Mouse (Mus musculus) MEL (cell line): Measurements from ENCODE around the gene Gpr84. TPM values are rescaled to one million over a fixed set of nuclear protein-coding genes. Genes with fewer than 3 reads are reported as not detected.

Source experiments
- DNase-seq: peaks from one replicate; pipeline ENCODE4 v3.0.0; 2011; ENCODE audit warnings: low read depth, low spot score
- H3K27ac ChIP-seq: 2 replicates; pipeline ENCODE4 v1.5.1; 2012; ENCODE audit warnings: low read depth, mild to moderate bottlenecking, control low read depth, low read length, moderate library complexity; ENCODE audit not compliant: control insufficient read depth
- H3K27me3 ChIP-seq, 2 experiments: fragments of 150-350 bp in 1 of 2; sonication (generic) in 1 of 2; 2 replicates each; pipeline ENCODE4 v1.6.1; 2012; ENCODE audit warnings: low read length in 2 of 2, mild to moderate bottlenecking in 2 of 2, improper control_type of control experiment in 1 of 2, moderate library complexity in 1 of 2; ENCODE audit not compliant: insufficient read depth in 2 of 2, control insufficient read depth in 1 of 2
- H3K36me3 ChIP-seq, 2 experiments: 2 replicates each; pipeline ENCODE4 v1.6.1; 2012 to 2014; ENCODE audit warnings: low read length in 2 of 2, improper control_type of control experiment in 1 of 2, inconsistent platforms in 1 of 2, mild to moderate bottlenecking in 1 of 2; ENCODE audit not compliant: insufficient read depth in 2 of 2, control insufficient read depth in 1 of 2
- H3K4me1 ChIP-seq, 2 experiments: fragments of 150-350 bp in 1 of 2; sonication (generic) in 1 of 2; 2 replicates each; pipeline ENCODE4 v1.6.1; 2012; ENCODE audit warnings: low read length in 2 of 2, improper control_type of control experiment in 1 of 2, mild to moderate bottlenecking in 1 of 2; ENCODE audit not compliant: insufficient read depth in 2 of 2, control insufficient read depth in 1 of 2
- H3K4me3 ChIP-seq, 2 experiments: fragments of 150-350 bp in 1 of 2; sonication (generic) in 1 of 2; 2 replicates each; pipeline ENCODE4 v1.5.1; 2012; ENCODE audit warnings: low read depth in 2 of 2, low read length in 2 of 2, mild to moderate bottlenecking in 2 of 2, moderate library complexity in 2 of 2, control low read depth in 1 of 2, improper control_type of control experiment in 1 of 2; ENCODE audit not compliant: control insufficient read depth in 1 of 2, insufficient read depth in 1 of 2
- H3K79me2 ChIP-seq: 2 replicates; pipeline ENCODE4 v1.6.1; 2012; ENCODE audit warnings: mild to moderate bottlenecking, low read length, moderate library complexity; ENCODE audit not compliant: control insufficient read depth, poor library complexity, insufficient read depth
- H3K9ac ChIP-seq: 2 replicates; pipeline ENCODE4 v1.6.1; 2012; ENCODE audit warnings: low read depth, mild to moderate bottlenecking, control low read depth, low read length, moderate library complexity; ENCODE audit not compliant: control insufficient read depth, poor library complexity, severe bottlenecking
- H3K9me3 ChIP-seq: fragments of 150-350 bp; sonication (generic); replicated peaks from 2 replicates; pipeline ENCODE4 v1.6.1; 2012; ENCODE audit warnings: mild to moderate bottlenecking, low read length, improper control_type of control experiment, moderate library complexity; ENCODE audit not compliant: insufficient read depth
- CHD1 ChIP-seq: IDR thresholded peaks from 2 replicates; pipeline ENCODE4 v1.6.1; 2012; ENCODE audit warnings: low read depth, mild to moderate bottlenecking, inconsistent platforms, low read length, improper control_type of control experiment
- CHD2 ChIP-seq: IDR thresholded peaks from 2 replicates; pipeline ENCODE4 v1.6.1; 2011; ENCODE audit warnings: low read length, improper control_type of control experiment
- CTCF ChIP-seq, 3 experiments: IDR thresholded peaks in 2 of 3; conservative IDR thresholded peaks in 1 of 3; 2 replicates each; pipeline ENCODE4 v1.5.1; 2011 to 2012; ENCODE audit warnings: low read length in 3 of 3, low read depth in 2 of 3, mild to moderate bottlenecking in 2 of 3, improper control_type of control experiment in 1 of 3, inconsistent platforms in 1 of 3, mixed read lengths in 1 of 3, moderate library complexity in 1 of 3; ENCODE audit not compliant: control insufficient read depth in 1 of 3, insufficient read depth in 1 of 3, poor library complexity in 1 of 3, severe bottlenecking in 1 of 3
- EP300 ChIP-seq, 2 experiments: IDR thresholded peaks; 2 replicates each; pipeline ENCODE4 v1.6.1; 2011; ENCODE audit warnings: improper control_type of control experiment in 2 of 2, low read length in 2 of 2, low read depth in 1 of 2, mild to moderate bottlenecking in 1 of 2
- ETS1 ChIP-seq: IDR thresholded peaks from 2 replicates; pipeline ENCODE4 v1.6.1; 2012; ENCODE audit warnings: low read depth, mild to moderate bottlenecking, inconsistent platforms, low read length, improper control_type of control experiment, moderate library complexity
- KAT2A ChIP-seq: conservative IDR thresholded peaks from 2 replicates; pipeline ENCODE4 v1.6.1; 2012; ENCODE audit warnings: low read depth, low read length, improper control_type of control experiment, inconsistent platforms
- MAX ChIP-seq: IDR thresholded peaks from 2 replicates; pipeline ENCODE4 v1.6.1; 2011; ENCODE audit warnings: low read length, improper control_type of control experiment
- MEF2A ChIP-seq: IDR thresholded peaks from 2 replicates; pipeline ENCODE4 v1.6.1; 2014; ENCODE audit warnings: low read depth, mild to moderate bottlenecking, inconsistent platforms, low read length, improper control_type of control experiment; ENCODE audit not compliant: poor library complexity, insufficient replicate concordance, severe bottlenecking; ENCODE audit errors: extremely low read depth
- NELFE ChIP-seq: IDR thresholded peaks from 2 replicates; pipeline ENCODE4 v1.6.1; 2011; ENCODE audit warnings: low read depth, low read length, improper control_type of control experiment
- NRF1 ChIP-seq: IDR thresholded peaks from 2 replicates; pipeline ENCODE4 v1.6.1; 2014; ENCODE audit warnings: low read depth, mild to moderate bottlenecking, inconsistent platforms, low read length, improper control_type of control experiment, moderate library complexity; ENCODE audit not compliant: poor library complexity, insufficient read depth, severe bottlenecking
- POLR2AphosphoS2 ChIP-seq: IDR thresholded peaks from 2 replicates; pipeline ENCODE4 v1.6.1; 2011; ENCODE audit warnings: low read length, improper control_type of control experiment
- RAD21 ChIP-seq: IDR thresholded peaks from 2 replicates; pipeline ENCODE4 v1.6.1; 2011; ENCODE audit warnings: mild to moderate bottlenecking, low read depth, low read length, improper control_type of control experiment
- SMC3 ChIP-seq: IDR thresholded peaks from 2 replicates; pipeline ENCODE4 v1.6.1; 2011; ENCODE audit warnings: low read depth, low read length, improper control_type of control experiment
- TAL1 ChIP-seq: IDR thresholded peaks from 2 replicates; pipeline ENCODE4 v1.6.1; 2012; ENCODE audit warnings: mild to moderate bottlenecking, inconsistent platforms, low read length, moderate library complexity, mixed read lengths
- TBP ChIP-seq: IDR thresholded peaks from 2 replicates; pipeline ENCODE4 v1.8.0; 2011; ENCODE audit warnings: low read depth, low read length, improper control_type of control experiment
- TCF12 ChIP-seq: IDR thresholded peaks from 2 replicates; pipeline ENCODE4 v1.6.1; 2014; ENCODE audit warnings: low read depth, mild to moderate bottlenecking, inconsistent platforms, low read length, improper control_type of control experiment, moderate library complexity
- USF2 ChIP-seq, 2 experiments: IDR thresholded peaks; 2 replicates each; pipeline ENCODE4 v1.6.1; 2011 to 2012; ENCODE audit warnings: improper control_type of control experiment in 2 of 2, low read length in 2 of 2, borderline replicate concordance in 1 of 2, inconsistent platforms in 1 of 2, low read depth in 1 of 2, mild to moderate bottlenecking in 1 of 2; ENCODE audit not compliant: insufficient read depth in 1 of 2
- ZC3H11A ChIP-seq: IDR thresholded peaks from 2 replicates; pipeline ENCODE4 v1.6.1; 2012; ENCODE audit warnings: low read depth, mild to moderate bottlenecking, inconsistent platforms, low read length, improper control_type of control experiment
- ZMIZ1 ChIP-seq: IDR thresholded peaks from 2 replicates; pipeline ENCODE4 v1.6.1; 2012; ENCODE audit warnings: low read depth, mild to moderate bottlenecking, inconsistent platforms, low read length, improper control_type of control experiment, moderate library complexity
- ZNF384 ChIP-seq: IDR thresholded peaks from 2 replicates; pipeline ENCODE4 v1.6.1; 2012; ENCODE audit warnings: low read depth, mild to moderate bottlenecking, inconsistent platforms, low read length, improper control_type of control experiment
- polyA plus RNA-seq, 2 experiments: library from polyadenylated mRNA; stranded (reverse) in 1 of 2; unstranded in 1 of 2; fragments of >175 nt in 1 of 2; fragments of >200 nt in 1 of 2; gene quantifications; 2 replicates each; pipeline versions ENCODE4 v1.2.1 to v1.2.4; 2012; ENCODE audit warnings: low replicate concordance in 2 of 2, low read depth in 1 of 2; ENCODE audit not compliant: insufficient read length in 2 of 2, insufficient read depth in 1 of 2, missing spikeins in 1 of 2
- total RNA-seq: library from RNA; depleted of rRNA; stranded (reverse); fragments of 300-350 nt; gene quantifications from 2 replicates; pipeline ENCODE4 v1.2.3, GENCODE M21; 2012

Gene Gpr84
- total and polyA plus RNA-seq, 3 experiments, result 0.12 to 0.21 TPM; not detected in 1

GRCm38 (mm10) chr15:103356130-103356529, 45.7 kb upstream of the Gpr84 start:
- Histone ChIP-seq H3K27me3 (no peaks in the 10 kb centered on the region), H3K4me3 (no peak overlapping the region), H3K9me3 (no peaks in the 10 kb centered on the region), H3K4me1 (peaks cover 4 to 12% of the 10 kb centered on the region in 2 experiments; a peak in 2 of 4 replicates), H3K9ac (no peak overlapping the region), H3K79me2 (peaks cover 5% of the 10 kb centered on the region; the same call in 1 of the 2 replicates), H3K36me3 (peaks cover 1 to 15% of the 10 kb centered on the region in 2 experiments; a peak in 3 of 4 replicates), H3K27ac (no peak overlapping the region)
- TF ChIP-seq SMC3, result no peak
- TF ChIP-seq ZC3H11A, result no peak
- no peak for TF ChIP-seq MEF2A
- no peak for DNase-seq

- H3K4me3 ChIP-seq, result no peak overlapping the region
- no peak for TF ChIP-seq USF2 (IDR thresholded peaks at IDR 0.05; ENCODE audit: borderline replicate concordance in 1 of 2, insufficient read depth in 1 of 2, low read depth in 1 of 2, low read length in 2 of 2)
- TF ChIP-seq CTCF (IDR thresholded peaks at IDR 0.05 in 2 of 3, conservative IDR thresholded peaks at IDR 0.05 in 1 of 3; ENCODE audit: control insufficient read depth in 1 of 3, insufficient read depth in 1 of 3, low read depth in 2 of 3, low read length in 3 of 3, poor library complexity in 1 of 3, severe bottlenecking in 1 of 3), result no peak
- no peak for TF ChIP-seq RAD21
- no peak for TF ChIP-seq KAT2A
- no peak for TF ChIP-seq SMC3
- TF ChIP-seq ZMIZ1, result no peak
- no peak for TF ChIP-seq TBP
- TF ChIP-seq TCF12, result no peak
- no peak for TF ChIP-seq EP300 (IDR thresholded peaks at IDR 0.05; ENCODE audit: low read depth in 1 of 2, low read length in 2 of 2)
- TF ChIP-seq MAX, result no peak
- no peak for TF ChIP-seq NRF1
- TF ChIP-seq MEF2A, result no peak
- no peak for TF ChIP-seq CHD2
- no peak for TF ChIP-seq ZC3H11A
- TF ChIP-seq POLR2AphosphoS2, result no peak
- no peak for TF ChIP-seq ETS1
- TF ChIP-seq NELFE, result no peak
- no peak for TF ChIP-seq TAL1
- no peak for TF ChIP-seq ZNF384
- no peak for TF ChIP-seq CHD1
- TF ChIP-seq, all 39 proteins: peak for 0
- Histone ChIP-seq H3K27ac (no peak overlapping the region), H3K27me3 (no peaks in the 10 kb centered on the region), H3K36me3 (peaks cover 1 to 15% of the 10 kb centered on the region in 2 experiments; a peak in 3 of 4 replicates), H3K4me1 (peaks cover 4 to 12% of the 10 kb centered on the region in 2 experiments; a peak in 2 of 4 replicates), H3K9me3 (no peaks in the 10 kb centered on the region), H3K9ac (no peak overlapping the region), H3K79me2 (peaks cover 4% of the 10 kb centered on the region; the same call in 1 of the 2 replicates)
- DNase-seq, result no peak
Observed at GRCm38 (mm10) chr15:103355420-103355819, 45.0 kb upstream of the Gpr84 start.
